10 mouse cellular contexts compared by ENCODE assay signal in genomic region chr14:34588498-34588897, GRCm38 (mm10). TPM values are rescaled to one million over a fixed set of nuclear protein-coding genes. Genes with fewer than 3 reads are reported as not detected.
DNase-seq lines count a peak whose midpoint lies in the region; ATAC-seq and TF ChIP-seq lines count a peak whose summit lies in the region.
"Had no signal": no experiment of that assay in that cellular context is flagged by ENCODE, and none has a peak within 500 bp of the region (broad histone marks: within the 10 kb centered on the region; RNA-seq: fewer than 3 reads in every experiment).

TSS of gene Ldb3 (minus strand) at chr14:34588682.

- no peak for DNase-seq in lung, embryonic 14.5 days
- DNase-seq in lung, postnatal 36 days: no peak
- DNase-seq in gastrocnemius, adult 18-20 months (ENCODE audit: low spot score): peak; percentile 89
- no peak for DNase-seq in natural killer cell, adult 2 months (ENCODE audit: low spot score in 2 of 2)
- DNase-seq in retina, embryonic 14.5 days (ENCODE audit: low spot score): no peak
- no peak for DNase-seq in cerebellum, adult 2 months
- DNase-seq: lung, postnatal 10 days had no signal

- H3K27me3 ChIP-seq in lung, embryonic 14.5 days (ENCODE audit: insufficient read depth, low read length): no peaks in the 10 kb centered on the region
- no peaks in the 10 kb centered on the region for H3K27me3 ChIP-seq in heart, embryonic 15.5 days
- no peaks in the 10 kb centered on the region for H3K27me3 ChIP-seq in small intestine, adult 2 months (ENCODE audit: control insufficient read depth, insufficient read depth, low read length)
- no peaks in the 10 kb centered on the region for H3K27me3 ChIP-seq in cerebellum, adult 2 months (ENCODE audit: control insufficient read depth, insufficient read depth, low read length)

- H3K4me3 ChIP-seq in lung, embryonic 14.5 days (ENCODE audit: low read depth, low read length): no peak within 1 kb of the TSS; the same call in 1 of the 2 replicates
- H3K4me3 ChIP-seq in heart, embryonic 15.5 days: peak within 1 kb of the TSS; percentile 60
- H3K4me3 ChIP-seq in small intestine, adult 2 months (ENCODE audit: low read depth, low read length): peak within 1 kb of the TSS; percentile 65
- H3K4me3 ChIP-seq in cerebellum, adult 2 months (replicated peaks; ENCODE audit: insufficient read depth, low read depth, low read length): no peak within 1 kb of the TSS

- TF ChIP-seq POLR2A in small intestine, adult 2 months (IDR thresholded peaks at IDR 0.05; ENCODE audit: low read depth, low read length): peak; percentile 80
- no peak for TF ChIP-seq POLR2A in cerebellum, adult 2 months (IDR thresholded peaks at IDR 0.05; ENCODE audit: borderline replicate concordance, insufficient read depth, low read length)

- no peak within 1 kb of the TSS for H3K4me2 ChIP-seq in lung, embryonic 14.5 days
- peak within 1 kb of the TSS; percentile 75 for H3K4me2 ChIP-seq in heart, embryonic 15.5 days

- H3K36me3 ChIP-seq in lung, embryonic 14.5 days (ENCODE audit: insufficient read depth): no peaks in the 10 kb centered on the region
- peaks cover 7% of the 10 kb centered on the region; the same call in 1 of the 2 replicates for H3K36me3 ChIP-seq in heart, embryonic 15.5 days
- H3K36me3 ChIP-seq in small intestine, adult 2 months (ENCODE audit: control insufficient read depth, insufficient read depth, low read length): 0 out of 2 replicates have a peak, but pooled peaks cover 2% of the 10 kb centered on the region

- TF ChIP-seq CTCF in lung, embryonic 14.5 days (IDR thresholded peaks at IDR 0.05; ENCODE audit: low read depth): no peak
- TF ChIP-seq CTCF in small intestine, adult 2 months (IDR thresholded peaks at IDR 0.05; ENCODE audit: extremely low read depth, insufficient read length, insufficient replicate concordance, low read depth, low read length): no peak
- no peak for TF ChIP-seq CTCF in cerebellum, adult 2 months (IDR thresholded peaks at IDR 0.05; ENCODE audit: borderline replicate concordance, insufficient read depth, low read depth, low read length)

- H3K9me3 ChIP-seq in lung, embryonic 14.5 days (ENCODE audit: low read depth, low read length): no peaks in the 10 kb centered on the region
- no peaks in the 10 kb centered on the region for H3K9me3 ChIP-seq in heart, embryonic 15.5 days (replicated peaks)

- no peak within 1 kb of the TSS for H3K27ac ChIP-seq in lung, embryonic 14.5 days (ENCODE audit: low read depth)
- peak within 1 kb of the TSS; percentile 95 for H3K27ac ChIP-seq in heart, embryonic 15.5 days
- H3K27ac ChIP-seq in small intestine, adult 2 months (ENCODE audit: insufficient read depth, low read depth, low read length): peak within 1 kb of the TSS; percentile 98
- H3K27ac ChIP-seq in cerebellum, adult 2 months (ENCODE audit: insufficient read depth, low read length): no peak within 1 kb of the TSS

- no peak within 1 kb of the TSS for H3K9ac ChIP-seq in lung, embryonic 14.5 days
- peak within 1 kb of the TSS; percentile 81 for H3K9ac ChIP-seq in heart, embryonic 15.5 days

- WGBS in lung, embryonic 14.5 days: 47% methylated on average over 8 of the region's 8 CpGs
- WGBS in heart, embryonic 15.5 days: 27% methylated on average over 8 of the region's 8 CpGs
- WGBS in small intestine, adult 2 months: 52% methylated on average over 8 of the region's 8 CpGs
- 81% methylated on average over 8 of the region's 8 CpGs for WGBS in cerebellum, adult 2 months

- peak; percentile 12; the same call in 1 of the 2 replicates for ATAC-seq in lung, embryonic 14.5 days (ENCODE audit: insufficient read depth)
- peak; percentile 80 for ATAC-seq in heart, embryonic 15.5 days (replicated peaks; ENCODE audit: insufficient number of reproducible peaks, insufficient read depth, low FRiP score, low read depth)
- ATAC-seq: activated CD4-positive, CD25-positive, alpha-beta regulatory T cell, adult 4 months had no signal

- H3K4me1 ChIP-seq in lung, embryonic 14.5 days (ENCODE audit: insufficient read depth): no peaks in the 10 kb centered on the region
- peaks cover 71% of the 10 kb centered on the region for H3K4me1 ChIP-seq in heart, embryonic 15.5 days (replicated peaks)
- peaks cover 52% of the 10 kb centered on the region for H3K4me1 ChIP-seq in small intestine, adult 2 months (ENCODE audit: control insufficient read depth, insufficient read depth, insufficient read length, low read length)
- no peaks in the 10 kb centered on the region for H3K4me1 ChIP-seq in cerebellum, adult 2 months (ENCODE audit: control insufficient read depth, insufficient read depth, low read length)

RNA-seq across cellular contexts. Expression of gene Ldb3, which starts in this region (rescaled TPM):
- polyA plus RNA-seq in lung, embryonic 14.5 days (2014; fragmentation: Nextera tagmentation; extraction: Ambion mirVana): 0.79 and 4.2 TPM in 2 replicates
- total RNA-seq in gastrocnemius, adult 18-20 months (2021): 1,000 to 10,000 TPM; 2,008 to 2,153 TPM
- polyA plus RNA-seq in heart, embryonic 15.5 days (2015; fragmentation: Nextera tagmentation; extraction: Ambion mirVana): 300 and 308 TPM in 2 replicates
- polyA plus RNA-seq in small intestine, adult 2 months (2012; rRNA removed): 29.9 and 102 TPM in 2 replicates
- polyA plus RNA-seq in cerebellum, adult 2 months (2012; rRNA removed): 7.0 TPM in 2 replicates
- polyA plus RNA-seq: activated CD4-positive, CD25-positive, alpha-beta regulatory T cell, adult 4 months had no signal

Comparison
In these comparisons a context has a peak if more than half of its experiments do, and no peak if none do; other contexts are left out.
1. H3K27ac ChIP-seq: peak in heart, embryonic 15.5 days (single experiment) and small intestine, adult 2 months (single experiment); none in lung, embryonic 14.5 days (single experiment) and cerebellum, adult 2 months (single experiment).
2. H3K4me3 ChIP-seq: peak in heart, embryonic 15.5 days (single experiment) and small intestine, adult 2 months (single experiment); none in lung, embryonic 14.5 days (single experiment) and cerebellum, adult 2 months (single experiment).